Mouse (Mus musculus) erythroblast, embryonic 14.5 days (primary cell): ENCODE results near the gene Ankrd34c. TPM values are rescaled to one million over a fixed set of nuclear protein-coding genes. Genes with fewer than 3 reads are reported as not detected.

Experiments
- H3K27me3 ChIP-seq: 2 replicates; pipeline ENCODE4 v1.6.1; 2012; ENCODE audit warnings: inconsistent platforms; ENCODE audit not compliant: control insufficient read depth
- H3K36me3 ChIP-seq: 2 replicates; pipeline ENCODE4 v1.6.1; 2012; ENCODE audit warnings: mild to moderate bottlenecking, inconsistent platforms; ENCODE audit not compliant: control insufficient read depth
- H3K4me1 ChIP-seq: 2 replicates; pipeline ENCODE4 v1.6.1; 2012; ENCODE audit warnings: inconsistent platforms; ENCODE audit not compliant: control insufficient read depth
- H3K4me3 ChIP-seq: replicated peaks from 2 replicates; pipeline ENCODE3; 2012; ENCODE audit warnings: moderate library complexity, mild to moderate bottlenecking, inconsistent platforms
- H3K9me3 ChIP-seq: 2 replicates; pipeline ENCODE4 v1.6.1; 2012; ENCODE audit warnings: low read length, inconsistent platforms, mixed read lengths; ENCODE audit not compliant: control insufficient read depth
- GATA1 ChIP-seq: IDR thresholded peaks from 2 replicates; pipeline ENCODE4 v1.6.1; 2012; ENCODE audit warnings: low read length, inconsistent platforms, mixed read lengths
- TAL1 ChIP-seq: IDR thresholded peaks from 3 replicates; pipeline ENCODE4 v1.6.1; 2012; ENCODE audit warnings: low read length, inconsistent platforms, mixed read lengths
- polyA plus RNA-seq: library from polyadenylated mRNA; stranded (reverse); fragments of >175 nt; gene quantifications from 2 replicates; pipeline ENCODE4 v1.2.3, GENCODE M21; 2012

Gene Ankrd34c
- polyA plus RNA-seq, 1 experiment: not detected

DNA sequence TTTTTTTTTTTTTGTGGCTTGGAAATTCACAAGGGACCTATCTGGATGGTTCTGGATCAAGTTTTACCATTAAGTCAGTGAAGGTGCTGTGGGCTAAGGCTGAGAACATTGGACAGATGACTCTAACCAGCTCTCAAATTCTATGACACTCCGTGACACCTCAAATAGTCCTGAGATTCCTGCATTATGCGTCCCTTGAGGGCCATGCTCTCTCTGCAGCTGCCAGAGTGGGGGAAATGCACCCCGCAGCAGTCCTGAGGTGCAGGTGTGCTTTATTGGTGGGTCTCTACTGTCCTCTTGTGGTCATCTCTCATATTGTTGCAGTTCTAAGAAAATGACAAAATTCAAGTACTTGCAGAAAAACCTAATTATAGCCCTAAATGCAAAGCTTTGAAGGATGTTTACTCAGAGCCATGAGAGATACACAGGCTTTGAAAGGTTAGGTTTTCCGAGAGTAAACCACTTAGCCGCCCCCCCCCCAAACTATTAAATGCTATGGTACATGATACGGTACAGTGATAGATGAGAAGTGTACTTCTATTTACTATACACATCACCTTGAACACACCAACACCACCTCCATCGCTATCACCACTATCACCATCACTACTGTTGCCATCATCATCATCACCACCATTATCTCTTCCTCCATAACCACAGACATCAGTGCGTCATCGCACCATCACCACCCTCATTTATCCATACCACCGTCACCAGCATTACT lies 50.6 kb downstream of the Ankrd34c start:
- H3K27me3 ChIP-seq: no peaks in the 10 kb centered on the region
- no peak for TF ChIP-seq GATA1
- no peaks in the 10 kb centered on the region for H3K9me3 ChIP-seq
- H3K36me3 ChIP-seq: no peaks in the 10 kb centered on the region
- no peak overlapping the region for H3K4me3 ChIP-seq
- H3K4me1 ChIP-seq: no peaks in the 10 kb centered on the region

GRCm38 (mm10) chr9:89686262-89686661 lies 52.0 kb downstream of the Ankrd34c start:
- H3K4me1 ChIP-seq: no peaks in the 10 kb centered on the region
- H3K9me3 ChIP-seq: no peaks in the 10 kb centered on the region
- no peak for TF ChIP-seq GATA1
- TF ChIP-seq TAL1: no peak
- H3K36me3 ChIP-seq: no peaks in the 10 kb centered on the region
- H3K4me3 ChIP-seq: no peak overlapping the region
- H3K27me3 ChIP-seq: no peaks in the 10 kb centered on the region

GRCm38 (mm10) chr9:89678974-89679373 lies 59.3 kb downstream of the Ankrd34c start:
- Histone ChIP-seq H3K27me3 (no peaks in the 10 kb centered on the region), H3K9me3 (no peaks in the 10 kb centered on the region), H3K4me1 (no peaks in the 10 kb centered on the region), H3K4me3 (no peak overlapping the region), H3K36me3 (no peaks in the 10 kb centered on the region)
- no peak for TF ChIP-seq TAL1
- no peak for TF ChIP-seq GATA1

Other genes starting within 250 kb of the Ankrd34c start
- not detected in 2 replicates for gene Minar1, start 115.3 kb downstream of the Ankrd34c start, polyA plus RNA-seq
- gene Tmed3, start 33.4 kb downstream of the Ankrd34c start, polyA plus RNA-seq: 1.2 TPM in 2 replicates
- gene Rasgrf1, start 171.4 kb upstream of the Ankrd34c start, polyA plus RNA-seq: not detected in 2 replicates